Mouse (Mus musculus): ENCODE results near the gene Smco2. TPM values are rescaled to one million over a fixed set of nuclear protein-coding genes. Genes with fewer than 3 reads are reported as not detected.

Gene Smco2
- polyA plus RNA-seq, 1 experiment, result not detected

- H3K27ac ChIP-seq (ENCODE audit: insufficient read depth, low read depth, low read length), result no peak overlapping the region
- WGBS, result 88% methylated on average over 2 of the region's 2 CpGs
- H3K4me3 ChIP-seq (ENCODE audit: insufficient read depth, low read depth, low read length), result no peak overlapping the region
- H3K4me1 ChIP-seq (ENCODE audit: control insufficient read depth, insufficient read depth, low read length), result 0 out of 2 replicates have a peak, but pooled peaks cover 2% of the 10 kb centered on the region
- TF ChIP-seq CTCF (IDR thresholded peaks at IDR 0.05; ENCODE audit: insufficient read depth, low read depth, low read length), result no peak
- no peak for TF ChIP-seq POLR2A (IDR thresholded peaks at IDR 0.05; ENCODE audit: insufficient read depth, low read depth, low read length)
These were observed 53.7 kb downstream of the Smco2 start for GRCm38 (mm10) chr6:146903632-146904031.

- 85% methylated on average over 3 of the region's 3 CpGs for WGBS
- TF ChIP-seq CTCF (IDR thresholded peaks at IDR 0.05; ENCODE audit: insufficient read depth, low read depth, low read length) (no peak), POLR2A (IDR thresholded peaks at IDR 0.05; ENCODE audit: insufficient read depth, low read depth, low read length) (no peak)
These were observed 54.8 kb downstream of the Smco2 start for GRCm38 (mm10) chr6:146904707-146905106.

DNA sequence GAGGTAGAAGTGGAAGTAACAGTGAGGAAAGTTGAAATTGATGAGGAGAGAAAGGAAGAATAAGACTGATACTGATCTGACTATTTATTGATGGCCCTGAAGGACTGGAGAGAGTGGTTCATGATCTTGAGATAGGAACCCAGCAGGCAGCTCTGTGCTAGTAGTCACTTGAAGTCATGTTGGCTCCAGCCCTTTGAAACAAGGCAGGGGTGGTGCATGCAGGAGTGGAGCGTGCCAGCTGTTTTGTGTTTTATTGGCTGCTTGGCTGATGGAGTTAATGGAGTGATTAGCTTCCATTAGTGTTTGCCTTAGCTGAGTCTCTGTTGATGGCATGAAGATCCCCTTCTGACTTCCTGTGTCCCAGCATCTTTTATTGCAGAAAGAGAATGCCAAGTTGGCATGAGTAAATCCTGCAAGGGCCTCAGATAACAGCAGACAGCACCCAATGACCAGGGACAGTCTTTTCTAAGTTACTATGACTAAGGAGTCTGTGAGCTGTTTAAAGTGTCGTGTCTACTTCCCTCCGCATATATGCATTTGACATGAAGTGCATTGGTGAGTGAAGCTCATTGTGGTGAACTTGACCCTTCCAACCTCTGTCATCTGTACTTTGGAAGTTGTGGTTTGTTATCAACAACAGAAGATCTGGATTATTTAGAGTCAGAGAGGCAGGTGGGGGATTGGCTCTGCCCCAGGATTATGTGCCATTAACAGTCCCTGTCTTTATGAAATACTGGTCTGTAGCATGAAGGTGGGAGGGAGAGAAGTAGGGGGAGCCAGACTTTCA, 56.3 kb downstream of the Smco2 start:
- Histone ChIP-seq H3K27ac (ENCODE audit: insufficient read depth, low read depth, low read length) (no peak overlapping the region), H3K4me3 (ENCODE audit: insufficient read depth, low read depth, low read length) (no peak overlapping the region), H3K4me1 (ENCODE audit: control insufficient read depth, insufficient read depth, low read length) (peaks cover 5% of the 10 kb centered on the region)
- TF ChIP-seq CTCF (IDR thresholded peaks at IDR 0.05; ENCODE audit: insufficient read depth, low read depth, low read length), result no peak
- TF ChIP-seq POLR2A (IDR thresholded peaks at IDR 0.05; ENCODE audit: insufficient read depth, low read depth, low read length), result no peak
- WGBS, result 86% methylated on average over 3 of the region's 3 CpGs

More at GRCm38 (mm10) chr6:146904707-146905106, 54.8 kb downstream of the Smco2 start:
- Histone ChIP-seq H3K4me1 (ENCODE audit: control insufficient read depth, insufficient read depth, low read length) (0 out of 2 replicates have a peak, but pooled peaks cover 2% of the 10 kb centered on the region), H3K4me3 (ENCODE audit: insufficient read depth, low read depth, low read length) (no peak overlapping the region), H3K27ac (ENCODE audit: insufficient read depth, low read depth, low read length) (no peak overlapping the region)

DNA sequence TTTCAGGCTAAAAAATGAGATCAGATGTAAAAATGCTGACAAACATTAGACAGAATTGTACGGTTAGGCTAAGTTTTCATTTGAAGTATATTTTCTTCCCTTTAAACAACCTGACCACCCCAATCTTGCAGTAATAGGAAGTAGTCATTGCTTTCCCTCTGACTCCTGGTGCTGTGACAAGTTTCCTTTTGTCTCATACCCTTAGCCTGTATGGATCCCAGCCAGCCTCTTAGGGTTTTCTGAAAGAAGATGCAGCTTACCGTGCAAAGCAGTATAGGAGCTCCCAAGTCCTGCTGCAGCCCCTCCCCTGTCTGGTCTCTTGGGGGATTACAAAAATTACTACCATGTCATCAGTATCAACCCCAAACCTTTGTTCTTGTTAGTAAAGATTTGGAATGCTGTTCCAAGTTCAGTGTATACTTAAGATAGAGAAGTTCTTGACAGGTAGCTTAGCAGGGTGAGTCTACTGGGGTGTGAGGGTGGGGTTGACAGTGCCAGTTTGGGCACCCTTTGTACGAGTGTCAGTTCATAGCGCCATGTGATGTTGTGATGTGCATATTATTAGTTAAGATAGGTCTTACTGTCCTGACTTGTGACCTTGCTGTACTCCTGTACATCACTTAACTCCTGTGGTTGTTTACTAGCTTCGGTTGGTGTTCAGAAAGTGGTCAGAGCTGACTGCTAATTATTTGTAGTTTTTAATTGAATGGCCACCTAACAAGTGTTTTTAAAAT, 57.3 kb downstream of the Smco2 start:
- TF ChIP-seq POLR2A (IDR thresholded peaks at IDR 0.05; ENCODE audit: insufficient read depth, low read depth, low read length) (no peak), CTCF (IDR thresholded peaks at IDR 0.05; ENCODE audit: insufficient read depth, low read depth, low read length) (no peak)
- Histone ChIP-seq H3K4me1 (ENCODE audit: control insufficient read depth, insufficient read depth, low read length) (peaks cover 4% of the 10 kb centered on the region), H3K4me3 (ENCODE audit: insufficient read depth, low read depth, low read length) (no peak overlapping the region), H3K27ac (ENCODE audit: insufficient read depth, low read depth, low read length) (no peak overlapping the region)
- 73% methylated on average over 5 of the region's 5 CpGs for WGBS

DNA sequence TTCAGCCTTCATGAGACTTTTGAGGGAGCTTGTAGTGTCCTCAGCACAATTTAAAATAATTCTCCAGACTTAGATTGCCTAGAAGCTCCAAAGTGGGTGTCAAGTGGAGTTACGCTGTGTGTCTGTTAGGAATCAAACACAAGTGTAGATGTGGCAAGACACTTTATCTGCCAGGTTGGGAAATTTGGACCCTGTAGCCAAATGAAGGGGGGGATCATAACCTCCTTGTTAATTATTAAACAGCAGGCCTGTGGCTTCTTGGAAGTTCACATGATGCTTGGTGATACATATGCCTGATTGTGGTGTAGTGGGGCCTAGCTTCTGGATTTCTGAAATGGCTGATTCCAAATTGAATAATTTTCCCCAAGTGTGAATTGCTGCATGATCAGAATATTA, 57.9 kb downstream of the Smco2 start:
- no peak overlapping the region for H3K27ac ChIP-seq (ENCODE audit: insufficient read depth, low read depth, low read length)
- H3K4me3 ChIP-seq (ENCODE audit: insufficient read depth, low read depth, low read length), result no peak overlapping the region
- WGBS, result 95% methylated on average over 1 of the region's 1 CpGs
- H3K4me1 ChIP-seq (ENCODE audit: control insufficient read depth, insufficient read depth, low read length), result peaks cover 4% of the 10 kb centered on the region
- no peak for TF ChIP-seq POLR2A (IDR thresholded peaks at IDR 0.05; ENCODE audit: insufficient read depth, low read depth, low read length)
- TF ChIP-seq CTCF (IDR thresholded peaks at IDR 0.05; ENCODE audit: insufficient read depth, low read depth, low read length), result no peak

DNA sequence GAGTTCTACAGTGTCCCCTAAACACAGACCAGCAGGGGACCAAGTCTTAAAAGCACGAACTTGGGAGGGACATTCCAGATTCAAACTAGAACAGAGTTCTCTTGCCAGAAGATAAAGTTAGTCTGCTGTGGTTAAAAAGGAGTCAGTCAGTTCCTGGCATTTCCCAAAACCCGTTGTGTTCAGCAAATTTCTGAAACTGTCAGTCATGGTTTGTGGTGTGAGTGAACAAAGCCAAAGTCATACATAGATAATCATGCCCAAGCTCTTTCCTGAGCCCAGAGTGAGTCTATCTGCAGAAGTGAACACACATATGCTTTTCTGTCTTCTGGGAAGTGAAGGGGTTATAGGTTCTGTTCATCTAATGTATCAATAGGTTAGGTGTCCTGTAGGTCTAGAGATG, 58.9 kb downstream of the Smco2 start:
- peaks cover 7% of the 10 kb centered on the region for H3K4me1 ChIP-seq (ENCODE audit: control insufficient read depth, insufficient read depth, low read length)
- no peak overlapping the region for H3K4me3 ChIP-seq (ENCODE audit: insufficient read depth, low read depth, low read length)
- no peak for TF ChIP-seq CTCF (IDR thresholded peaks at IDR 0.05; ENCODE audit: insufficient read depth, low read depth, low read length)
- TF ChIP-seq POLR2A (IDR thresholded peaks at IDR 0.05; ENCODE audit: insufficient read depth, low read depth, low read length), result no peak
- no peak overlapping the region for H3K27ac ChIP-seq (ENCODE audit: insufficient read depth, low read depth, low read length)
- WGBS, result 46% methylated on average over 2 of the region's 2 CpGs

DNA sequence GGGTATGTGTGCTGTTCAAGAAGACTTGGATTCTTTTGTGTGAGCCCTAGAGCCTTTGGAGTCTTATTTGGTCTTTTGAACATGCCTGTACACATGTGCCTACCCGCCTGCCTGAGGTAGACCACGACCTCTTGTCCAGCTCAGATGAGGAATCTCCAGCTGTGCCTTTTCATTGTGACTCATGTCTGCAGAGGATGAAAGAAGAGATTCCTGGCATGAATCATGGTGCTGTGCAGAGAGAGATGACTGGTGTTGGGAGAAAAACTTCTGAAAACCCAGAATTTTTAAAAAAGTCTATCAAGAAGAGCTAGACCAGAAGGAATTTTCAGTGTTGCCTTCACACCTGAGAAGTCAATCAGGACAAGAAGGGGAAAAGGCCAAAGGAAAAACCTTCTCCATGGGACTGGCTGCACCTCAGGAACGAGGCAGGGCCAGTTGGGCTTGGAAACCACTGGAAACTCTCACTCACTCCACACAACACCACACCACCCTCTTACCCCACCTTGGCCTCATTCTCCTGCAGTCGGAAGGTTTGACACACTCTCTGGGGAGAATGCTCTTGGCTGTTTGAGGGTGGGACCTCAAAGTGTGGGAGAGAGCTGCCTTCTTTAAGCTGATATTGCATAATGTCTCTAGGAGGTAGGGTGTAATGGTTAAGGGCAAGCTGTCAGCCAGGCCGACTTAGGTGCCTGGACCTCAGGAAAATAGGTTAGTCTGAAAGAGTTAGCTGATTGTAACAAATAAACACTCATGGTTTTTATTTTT, 60.0 kb downstream of the Smco2 start:
- H3K27ac ChIP-seq (ENCODE audit: insufficient read depth, low read depth, low read length), result no peak overlapping the region
- H3K4me1 ChIP-seq (ENCODE audit: control insufficient read depth, insufficient read depth, low read length), result peaks cover 7% of the 10 kb centered on the region
- TF ChIP-seq POLR2A (IDR thresholded peaks at IDR 0.05; ENCODE audit: insufficient read depth, low read depth, low read length) (no peak), CTCF (IDR thresholded peaks at IDR 0.05; ENCODE audit: insufficient read depth, low read depth, low read length) (no peak)
- H3K4me3 ChIP-seq (ENCODE audit: insufficient read depth, low read depth, low read length), result no peak overlapping the region
- 73% methylated on average over 5 of the region's 5 CpGs for WGBS

GRCm38 (mm10) chr6:146910801-146911200, 60.9 kb downstream of the Smco2 start:
- H3K27ac ChIP-seq (ENCODE audit: insufficient read depth, low read depth, low read length), result no peak overlapping the region
- WGBS, result 88% methylated on average over 2 of the region's 2 CpGs
- TF ChIP-seq CTCF (IDR thresholded peaks at IDR 0.05; ENCODE audit: insufficient read depth, low read depth, low read length) (no peak), POLR2A (IDR thresholded peaks at IDR 0.05; ENCODE audit: insufficient read depth, low read depth, low read length) (no peak)
- no peak overlapping the region for H3K4me3 ChIP-seq (ENCODE audit: insufficient read depth, low read depth, low read length)
- peaks cover 7% of the 10 kb centered on the region for H3K4me1 ChIP-seq (ENCODE audit: control insufficient read depth, insufficient read depth, low read length)

Measured in olfactory bulb, adult 2 months (tissue).